Mouse (Mus musculus) lung, postnatal 0 days (tissue): ENCODE data around the gene Ranbp3.

Experiments used
- CTCF ChIP-seq: IDR thresholded peaks from 2 replicates; pipeline ENCODE4 v1.5.1; 2016; ENCODE audit warnings: antibody characterized with exemption, mild to moderate bottlenecking
- EP300 ChIP-seq: IDR thresholded peaks from 2 replicates; pipeline ENCODE4 v1.6.1; 2016; ENCODE audit warnings: antibody characterized with exemption, mild to moderate bottlenecking, control low read depth

DNA sequence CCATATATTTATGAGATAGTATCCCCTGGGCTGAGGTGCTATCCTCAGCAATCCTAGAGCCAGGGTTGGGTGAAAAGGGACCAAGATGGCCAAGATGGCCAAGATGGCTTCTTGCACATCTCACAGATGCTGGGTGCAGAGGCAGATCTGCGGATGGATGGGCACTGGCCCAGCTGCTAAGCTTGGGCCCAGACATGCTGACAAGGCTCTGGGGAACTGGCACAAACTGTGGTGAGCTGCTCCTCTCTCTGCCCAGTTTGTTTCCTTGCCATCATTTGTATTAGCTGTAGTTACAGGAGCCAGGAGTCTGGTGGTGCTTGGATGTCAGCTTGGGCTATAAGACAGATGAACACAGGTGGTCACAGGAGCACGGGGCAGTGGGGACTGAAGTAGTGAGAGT is 11.6 kb downstream of the Ranbp3 start:
- TF ChIP-seq EP300 (no peak), CTCF (no peak)
